Mouse (Mus musculus): ENCODE results near the gene Gm11077.

Gm11077 gene

DNA sequence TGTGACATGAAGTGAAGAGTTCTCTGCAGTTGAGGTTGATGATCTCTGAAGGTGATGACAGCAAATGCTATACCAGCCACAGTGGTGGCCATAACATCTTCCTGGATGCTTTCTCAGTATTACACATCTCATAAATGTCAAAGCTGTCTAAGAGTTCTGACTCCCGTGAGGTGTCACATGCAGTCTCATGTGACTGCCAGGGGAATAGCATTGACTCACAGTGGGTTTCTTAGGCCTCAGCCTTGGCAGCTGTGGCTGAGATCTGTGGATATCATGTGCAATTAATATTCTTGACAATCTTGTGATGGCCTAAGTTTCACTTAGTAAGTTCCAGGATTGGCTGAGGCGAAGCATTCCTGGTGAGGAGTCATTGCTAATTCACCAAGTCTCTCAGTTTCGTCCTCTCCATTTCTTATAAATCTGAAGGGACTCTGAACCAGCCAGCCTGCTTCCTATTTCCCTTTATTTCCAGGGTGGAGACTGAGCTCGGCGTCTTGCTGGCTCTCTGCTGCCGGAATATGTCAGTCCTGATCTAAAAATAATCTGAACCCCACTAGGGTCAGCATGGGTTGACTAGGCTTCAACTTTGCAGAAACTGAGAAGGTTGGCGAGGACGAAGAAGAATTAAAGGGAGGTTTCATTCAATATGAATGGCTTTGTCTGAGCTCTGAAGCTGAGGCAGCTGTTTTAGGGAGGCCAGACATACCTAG is 21.4 kb downstream of the Gm11077 start:
- no peak for DNase-seq

DNA sequence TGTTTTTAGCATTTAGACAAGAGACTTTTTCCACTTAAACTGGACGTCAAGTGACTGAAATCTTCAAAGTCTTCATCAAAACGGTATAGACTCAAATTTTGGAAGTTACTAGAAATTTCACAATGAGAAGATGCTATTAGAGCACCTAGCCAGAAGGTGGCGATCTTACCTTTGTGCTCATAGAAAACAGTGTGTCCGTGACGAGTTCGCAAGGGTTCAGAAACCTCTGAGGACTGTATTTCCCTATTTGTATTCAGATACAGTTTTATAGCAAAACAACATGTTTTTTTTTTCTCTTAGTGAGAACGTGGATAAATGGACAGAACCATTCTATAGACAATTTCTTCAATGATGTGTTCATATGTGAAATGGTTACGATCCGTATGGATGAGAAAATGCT is 37.3 kb downstream of the Gm11077 start:
- peak; percentile 31 for DNase-seq

DNA sequence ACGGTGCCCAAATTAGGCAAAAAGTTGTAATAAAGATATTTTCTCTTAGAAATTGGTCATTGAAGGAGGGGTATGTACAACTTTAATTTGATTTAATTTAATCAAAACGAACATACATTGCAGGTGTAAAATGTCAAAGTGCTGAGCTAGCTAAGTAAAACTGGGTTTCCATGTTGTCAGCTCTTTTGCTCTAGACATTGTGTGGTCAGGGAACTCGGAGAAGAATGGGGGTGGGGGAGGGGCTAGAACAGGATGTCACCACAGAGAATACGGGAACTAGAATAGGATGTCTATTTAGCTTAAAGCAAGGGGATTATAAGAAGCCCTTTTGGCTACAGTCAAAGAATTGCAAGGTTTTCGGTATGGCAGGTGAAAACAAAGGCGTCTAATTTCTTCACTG is 38.2 kb downstream of the Gm11077 start:
- no peak for DNase-seq

DNA sequence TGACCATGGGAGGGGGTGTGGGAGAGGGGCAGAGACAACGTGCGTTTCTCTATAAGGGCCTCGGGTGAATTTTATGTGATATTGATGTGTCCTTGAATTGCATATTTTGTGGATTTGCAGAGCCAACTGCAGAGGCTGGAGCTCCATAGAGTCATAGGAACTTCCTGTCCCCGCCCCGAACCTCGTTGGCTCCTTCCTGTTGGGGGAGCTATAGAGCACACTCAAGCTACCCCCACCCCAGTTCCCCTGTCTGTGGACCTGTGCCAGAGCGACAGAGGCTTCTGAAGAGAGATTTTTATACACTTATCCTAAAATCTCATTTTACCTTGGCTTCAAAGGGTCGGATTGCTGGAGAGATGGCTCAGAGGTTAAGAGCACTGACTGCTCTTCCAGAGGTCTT is 39.1 kb downstream of the Gm11077 start:
- peak; percentile 19 for DNase-seq

DNA sequence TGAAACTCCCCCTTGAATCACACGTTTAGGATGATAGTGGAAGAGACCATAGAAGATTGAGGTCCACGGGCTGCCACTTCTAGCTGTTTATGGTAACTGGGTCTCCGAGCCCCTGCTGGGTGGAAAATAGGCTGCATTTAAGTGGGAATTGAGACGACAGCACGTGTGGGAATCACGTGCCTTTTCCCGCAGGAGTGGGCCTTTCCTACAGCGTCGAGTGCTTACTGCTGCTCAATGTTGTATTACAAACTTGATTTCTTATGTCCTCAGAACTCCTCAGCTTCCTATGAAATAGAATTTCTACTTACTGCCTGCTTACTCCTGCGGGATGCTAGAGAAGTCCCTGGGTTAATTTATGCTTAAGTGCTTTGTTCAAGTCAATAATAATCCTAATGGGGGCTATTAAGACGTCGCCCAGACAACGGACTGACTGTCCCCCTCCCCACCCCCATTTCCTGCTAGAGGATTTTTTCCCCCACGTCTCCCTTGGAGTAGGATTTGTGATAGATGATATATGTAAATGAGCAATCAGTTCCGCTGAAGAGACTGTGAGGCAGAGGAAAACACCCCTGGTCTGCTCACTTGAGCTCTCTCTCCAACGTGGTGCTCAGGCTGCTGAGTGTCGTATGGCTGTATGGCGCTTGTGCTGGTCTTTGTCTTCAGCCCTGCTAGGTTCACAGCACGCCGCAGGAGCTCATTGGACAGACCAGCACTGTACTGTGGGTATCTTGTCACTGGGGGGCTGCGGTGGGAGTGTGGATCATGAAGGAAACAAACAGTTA is 40.0 kb downstream of the Gm11077 start:
- DNase-seq: no peak

DNA sequence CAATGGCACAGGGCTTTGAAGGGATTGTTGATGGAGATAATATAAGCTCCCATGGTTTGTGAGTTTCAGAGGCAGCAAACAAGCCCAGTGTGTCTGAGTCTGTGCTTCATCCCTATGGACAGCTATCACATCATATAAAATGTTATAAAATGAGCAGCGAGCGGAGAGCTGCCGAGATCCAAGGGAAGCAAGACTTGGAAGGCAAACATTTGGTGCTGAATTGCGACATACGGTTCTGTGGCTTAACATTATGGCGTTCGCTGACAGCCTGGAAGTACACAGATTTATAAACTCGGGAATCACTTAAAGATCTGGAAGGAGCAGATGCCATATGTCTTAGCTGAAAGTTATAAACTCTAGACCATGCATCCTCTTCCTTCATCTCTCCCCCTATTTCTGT is 47.2 kb downstream of the Gm11077 start:
- no peak for DNase-seq

DNA sequence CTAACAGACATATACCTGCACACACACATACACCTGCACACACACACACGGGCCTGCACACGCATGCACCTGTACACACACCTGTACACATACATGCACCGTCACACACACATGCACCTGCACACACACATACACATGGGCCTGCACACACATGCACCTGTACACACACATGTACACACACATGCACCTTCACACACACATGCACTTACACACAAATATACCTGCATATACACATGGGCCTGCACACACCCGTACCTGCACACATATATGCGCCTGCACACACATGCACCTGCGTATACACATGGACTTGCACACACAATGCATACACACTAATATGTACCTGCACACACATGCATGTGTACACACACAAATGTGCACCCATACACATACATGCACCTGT is 53.4 kb downstream of the Gm11077 start:
- no peak for DNase-seq

DNA sequence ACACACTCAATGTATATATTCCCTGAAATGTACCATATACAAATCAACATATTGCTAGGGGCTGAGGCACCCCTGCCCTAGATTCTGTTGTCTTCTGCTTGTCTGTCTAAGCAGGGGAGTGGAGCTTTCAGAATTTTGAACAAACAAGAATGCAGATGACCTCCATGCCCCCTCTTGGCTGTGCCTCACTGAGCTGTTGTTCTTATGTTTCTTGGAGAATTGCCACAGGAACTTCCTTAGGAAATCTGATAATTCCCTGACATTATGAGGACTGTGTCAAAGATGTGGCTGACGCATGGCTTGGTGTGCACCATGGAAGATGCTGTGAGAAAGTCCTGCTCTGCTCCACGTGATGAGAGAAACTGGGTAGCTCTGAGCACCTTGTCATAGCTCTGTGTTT is 57.0 kb downstream of the Gm11077 start:
- no peak for DNase-seq

DNA sequence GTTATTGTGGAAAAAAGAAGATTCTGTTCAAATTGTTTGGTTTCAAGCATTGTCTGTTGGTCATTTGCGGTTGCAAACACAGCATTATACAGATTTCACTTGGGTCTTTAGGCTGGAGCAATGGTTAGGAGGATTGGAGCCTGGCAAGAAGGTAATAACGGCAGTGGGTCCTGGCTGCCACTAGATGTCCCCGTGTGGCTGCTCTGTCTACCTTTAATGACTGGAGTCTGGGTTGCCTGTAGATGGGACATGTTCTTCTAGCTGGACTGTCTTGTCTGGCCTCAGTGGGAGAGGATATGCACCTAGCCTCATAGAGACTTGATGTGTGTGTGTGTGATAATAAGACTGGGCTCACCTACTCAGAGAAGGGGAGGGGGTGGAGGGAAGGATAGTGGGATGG is 60.8 kb downstream of the Gm11077 start:
- DNase-seq: peak; percentile 21

DNA sequence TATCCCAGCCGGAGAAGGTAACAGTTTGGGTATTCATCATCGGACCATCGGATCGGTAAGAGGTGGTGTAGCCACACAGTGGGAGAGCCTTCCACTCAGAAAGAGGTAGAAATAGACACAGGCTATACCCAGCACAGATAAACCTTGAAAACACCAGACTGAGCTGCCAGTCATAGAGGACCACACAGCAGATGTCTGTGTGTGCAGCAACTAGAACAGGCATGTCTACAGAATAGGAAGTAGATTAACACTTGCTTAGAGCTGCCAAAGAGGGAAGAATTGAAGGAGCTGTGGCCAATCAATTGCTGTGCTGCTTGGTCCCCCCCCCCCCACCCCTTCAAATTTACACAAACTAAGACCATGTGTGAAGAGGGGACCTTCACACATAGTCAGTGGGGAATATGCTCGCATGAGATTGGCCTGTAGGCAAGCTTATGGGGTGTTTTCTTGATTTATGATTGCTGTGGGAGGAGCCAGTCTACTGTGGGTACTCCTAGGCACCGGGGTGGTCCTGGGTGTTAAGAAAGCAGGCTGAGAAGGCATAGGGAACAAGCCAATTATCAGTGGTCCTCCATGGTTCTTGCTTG is 64.7 kb downstream of the Gm11077 start:
- DNase-seq: no peak

DNA sequence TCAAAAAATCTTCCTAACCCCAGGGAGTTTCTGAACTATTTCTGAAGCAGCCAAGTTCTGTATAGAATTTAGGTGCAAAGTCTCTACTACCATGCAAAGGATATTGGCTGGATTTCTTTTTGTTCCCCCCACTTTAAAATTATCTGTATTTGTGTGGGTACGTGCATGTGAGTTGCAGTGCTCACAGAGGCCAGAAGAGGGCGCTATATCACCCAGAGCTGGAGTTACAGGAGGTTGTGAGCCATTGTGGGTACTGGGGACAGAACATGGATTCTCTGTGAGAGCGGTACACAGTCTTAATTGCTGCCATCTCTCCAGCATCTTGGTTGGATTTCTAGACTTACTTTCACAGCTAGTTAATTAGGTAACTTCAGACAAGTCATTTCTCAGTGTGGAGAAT is 69.8 kb downstream of the Gm11077 start:
- DNase-seq: no peak

DNA sequence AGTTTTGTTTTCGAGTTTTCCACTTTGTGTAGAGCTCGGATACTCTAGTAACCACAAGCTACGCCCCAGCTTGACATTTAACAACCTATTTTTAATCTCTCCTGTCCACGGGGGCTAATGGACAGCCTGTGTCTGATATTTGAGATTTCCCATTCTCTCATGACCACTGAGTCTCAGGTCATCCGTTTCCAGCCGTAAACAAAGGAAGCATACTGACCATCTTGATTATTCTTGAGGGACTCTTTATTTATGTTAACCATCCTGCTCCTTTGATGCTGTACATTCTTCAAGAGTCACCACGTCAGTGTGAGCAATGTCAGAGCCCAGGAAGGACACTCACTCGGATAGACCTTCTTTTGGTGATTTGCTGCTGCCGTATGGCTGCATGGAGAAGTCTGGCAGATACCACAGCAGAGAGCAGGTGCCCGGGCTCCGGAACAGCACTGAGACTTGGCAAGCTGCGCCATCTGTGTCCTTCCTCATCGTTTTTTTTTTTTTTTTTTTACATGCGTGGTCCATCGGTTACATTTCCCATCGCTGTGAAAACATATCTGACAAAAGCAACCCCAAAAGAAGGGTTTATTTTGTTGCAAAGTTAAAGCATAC is 70.5 kb downstream of the Gm11077 start:
- DNase-seq: no peak

DNA sequence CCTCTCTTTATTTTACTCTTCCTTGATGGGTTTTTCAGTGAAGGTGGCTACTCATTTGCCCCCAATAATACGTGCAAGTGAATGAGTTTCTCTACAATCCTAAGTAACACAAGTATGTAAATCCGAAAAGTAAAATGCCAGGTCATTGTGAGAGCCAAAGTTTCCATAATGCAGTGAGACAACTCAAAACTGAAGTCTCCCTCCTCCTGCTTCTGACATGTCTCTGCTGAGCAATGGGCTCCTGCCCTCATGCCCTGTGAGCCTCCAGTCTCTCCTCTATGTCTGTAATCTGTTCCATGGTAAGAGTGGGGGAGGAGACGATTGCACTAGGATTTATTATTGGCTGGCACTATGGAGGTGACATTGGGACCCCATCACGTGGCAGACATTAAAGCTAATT is 71.5 kb downstream of the Gm11077 start:
- DNase-seq: no peak

All from thymus, postnatal 4 days (tissue).